8 mouse cellular contexts compared by ENCODE assay signal in genomic region chr13:23453926-23454325, GRCm38 (mm10). TPM values are rescaled to one million over a fixed set of nuclear protein-coding genes. Genes with fewer than 3 reads are reported as not detected.
DNase-seq lines count a peak whose midpoint lies in the region; ATAC-seq and TF ChIP-seq lines count a peak whose summit lies in the region.

No protein-coding gene starts in this region.

- ATAC-seq in forebrain, postnatal 0 days, result no peak
- ATAC-seq in liver, embryonic 11.5 days (replicated peaks; ENCODE audit: low FRiP score), result no peak

- DNase-seq in embryo, embryonic 10.5 days (ENCODE audit: low spot score), result peak; percentile 42
- DNase-seq in embryo, embryonic 9.5 days (ENCODE audit: extremely low spot score), result no peak
- peak; percentile 48 for DNase-seq in CD4-positive, CD25-positive, alpha-beta regulatory T cell, adult 2 months (ENCODE audit: low read depth, low spot score)
- peak; percentile 24 for DNase-seq in forebrain, postnatal 0 days
- no peak for DNase-seq in liver, embryonic 11.5 days (ENCODE audit: low spot score)
- peak; percentile 41 for DNase-seq in testis, postnatal 10 days (ENCODE audit: low spot score)
- no peak for DNase-seq in left cerebral cortex, postnatal 14 days (ENCODE audit: low spot score in 2 of 2)
- no peak for DNase-seq in urinary bladder, postnatal 36 days (ENCODE audit: low spot score in 2 of 2)

- H3K4me3 ChIP-seq in forebrain, postnatal 0 days (ENCODE audit: low read depth, low read length), result peak overlapping the region; percentile 62
- H3K4me3 ChIP-seq in liver, embryonic 11.5 days (ENCODE audit: low read depth, low read length), result peak overlapping the region; percentile 78

- no peaks in the 10 kb centered on the region for H3K4me1 ChIP-seq in forebrain, postnatal 0 days (ENCODE audit: insufficient read depth)
- peaks cover 17% of the 10 kb centered on the region for H3K4me1 ChIP-seq in liver, embryonic 11.5 days (replicated peaks; ENCODE audit: control insufficient read depth, insufficient read depth, low read length)

- H3K27me3 ChIP-seq in forebrain, postnatal 0 days (ENCODE audit: insufficient read depth, low read length), result no peaks in the 10 kb centered on the region
- H3K27me3 ChIP-seq in liver, embryonic 11.5 days (replicated peaks; ENCODE audit: control insufficient read depth, insufficient read depth, low read length), result no peaks in the 10 kb centered on the region

- peak overlapping the region; percentile 53 for H3K9ac ChIP-seq in forebrain, postnatal 0 days
- H3K9ac ChIP-seq in liver, embryonic 11.5 days (ENCODE audit: low read depth, low read length), result peak overlapping the region; percentile 76

- H3K4me2 ChIP-seq in forebrain, postnatal 0 days (ENCODE audit: low read depth), result peak overlapping the region; percentile 62
- peak overlapping the region; percentile 81 for H3K4me2 ChIP-seq in liver, embryonic 11.5 days

- H3K9me3 ChIP-seq in forebrain, postnatal 0 days (ENCODE audit: low read length), result no peaks in the 10 kb centered on the region
- no peaks in the 10 kb centered on the region for H3K9me3 ChIP-seq in liver, embryonic 11.5 days (ENCODE audit: control insufficient read depth, low read length)

- H3K27ac ChIP-seq in forebrain, postnatal 0 days (ENCODE audit: low read depth, low read length), result peak overlapping the region; percentile 30; the same call in 1 of the 2 replicates
- H3K27ac ChIP-seq in liver, embryonic 11.5 days (ENCODE audit: low read depth, low read length), result peak overlapping the region; percentile 78; the same call in 1 of the 2 replicates

- no peaks in the 10 kb centered on the region for H3K36me3 ChIP-seq in forebrain, postnatal 0 days (ENCODE audit: insufficient read depth)
- H3K36me3 ChIP-seq in liver, embryonic 11.5 days (ENCODE audit: control insufficient read depth, insufficient read depth, low read length), result no peaks in the 10 kb centered on the region

- intact Hi-C loops in left cerebral cortex, postnatal 14 days (cut with DNase I), result no loop called here

- WGBS in forebrain, postnatal 0 days, result under 1% methylated on average over 9 of the region's 9 CpGs
- WGBS in liver, embryonic 11.5 days, result 3% methylated on average over 9 of the region's 9 CpGs

- TF ChIP-seq CTCF in forebrain, postnatal 0 days (IDR thresholded peaks at IDR 0.05; ENCODE audit: low read depth), result no peak

RNA-seq across cellular contexts. Expression of gene Btn1a1, which starts 11.8 kb away (rescaled TPM):
- 0.08 and 0.33 TPM in 2 replicates for total RNA-seq in forebrain, postnatal 0 days (2014; rRNA removed)
- 0.12 TPM in 1 of 2 replicates, not detected in the other for polyA plus RNA-seq in forebrain, postnatal 0 days (2015; fragmentation: Nextera tagmentation; extraction: Ambion mirVana)
- polyA plus RNA-seq in liver, embryonic 11.5 days (2014; fragmentation: Nextera tagmentation; extraction: Ambion mirVana), result 1.8 and 2.2 TPM in 2 replicates
- total RNA-seq in left cerebral cortex, postnatal 14 days (2021), result not detected

RNA-seq across cellular contexts. Expression of gene Abt1, which starts 30.3 kb away (rescaled TPM):
- 6.5 and 8.2 TPM in 2 replicates for total RNA-seq in forebrain, postnatal 0 days (2014; rRNA removed)
- polyA plus RNA-seq in forebrain, postnatal 0 days (2015; fragmentation: Nextera tagmentation; extraction: Ambion mirVana), result 7.7 and 8.2 TPM in 2 replicates
- polyA plus RNA-seq in liver, embryonic 11.5 days (2014; fragmentation: Nextera tagmentation; extraction: Ambion mirVana), result 13.1 and 13.4 TPM in 2 replicates
- total RNA-seq in left cerebral cortex, postnatal 14 days (2021), result 1 to 10 TPM; 6.9 to 7.1 TPM

RNA-seq across cellular contexts. Expression of gene Btn2a2, which starts 34.7 kb away (rescaled TPM):
- not detected in 2 replicates for total RNA-seq in forebrain, postnatal 0 days (2014; rRNA removed)
- polyA plus RNA-seq in forebrain, postnatal 0 days (2015; fragmentation: Nextera tagmentation; extraction: Ambion mirVana), result 0.10 TPM in 1 of 2 replicates, not detected in the other
- 0.08 and 0.32 TPM in 2 replicates for polyA plus RNA-seq in liver, embryonic 11.5 days (2014; fragmentation: Nextera tagmentation; extraction: Ambion mirVana)
- total RNA-seq in left cerebral cortex, postnatal 14 days (2021), result 1 to 10 TPM in 1 of 2 experiments, under 1 TPM in 1; 0.82 to 1.3 TPM

Comparison
In these comparisons a context has a peak if more than half of its experiments do, and no peak if none do; other contexts are left out.
1. DNase-seq: peak in embryo, embryonic 10.5 days (single experiment), CD4-positive, CD25-positive, alpha-beta regulatory T cell, adult 2 months (single experiment), forebrain, postnatal 0 days (single experiment) and testis, postnatal 10 days (single experiment); none in embryo, embryonic 9.5 days (single experiment), liver, embryonic 11.5 days (single experiment), left cerebral cortex, postnatal 14 days (0 of 2) and urinary bladder, postnatal 36 days (0 of 2).